Mouse (Mus musculus) adrenal gland, adult 10 weeks (tissue): ENCODE data around the gene Mga. TPM values are rescaled to one million over a fixed set of nuclear protein-coding genes. Genes with fewer than 3 reads are reported as not detected.

Experiments used
- polyA plus RNA-seq: library from polyadenylated mRNA; stranded (reverse); fragments of 350-450 nt; fragmentation: Illumina TruSeq; extraction: RNeasy Lipid Tissue Mini Kit (QIAGEN cat#74804); gene quantifications from one replicate; pipeline ENCODE4 v1.2.3, GENCODE M21; 2014; ENCODE audit warnings: low read depth, low replicate concordance

Mga gene
- 53.1 TPM for polyA plus RNA-seq

GRCm38 (mm10) chr2:119897090-119897732, at the start of gene Mga:
TSS of gene Mga (plus strand) at chr2:119897228.

GRCm38 (mm10) chr2:119972537-119972879, 75.5 kb downstream of the Mga start, which contains the start of gene Mapkbp1:
TSS of gene Mapkbp1 (plus strand) at chr2:119972699.

Other genes with a start within 250 kb of the Mga start
- gene Ndufaf1, start 234.4 kb upstream of the Mga start, polyA plus RNA-seq: 117 TPM
- 32.4 TPM for gene Rtf1, start 222.2 kb upstream of the Mga start, polyA plus RNA-seq
- not detected for gene Itpka, start 154.9 kb upstream of the Mga start, polyA plus RNA-seq
- not detected for gene Ltk, start 136.8 kb upstream of the Mga start, polyA plus RNA-seq
- 1.2 TPM for gene Rpap1, start 109.7 kb upstream of the Mga start, polyA plus RNA-seq
- 0.47 TPM for gene Tyro3, start 99.5 kb upstream of the Mga start, polyA plus RNA-seq
- 1.6 TPM for gene Mapkbp1, start 75.5 kb downstream of the Mga start, polyA plus RNA-seq
- not detected for gene Jmjd7, start 130.3 kb downstream of the Mga start, polyA plus RNA-seq
- not detected for gene Gm28042, start 130.3 kb downstream of the Mga start, polyA plus RNA-seq
- gene Pla2g4b, start 136.2 kb downstream of the Mga start, polyA plus RNA-seq: 0.52 TPM